Mouse (Mus musculus): ENCODE results near the gene Eya2. TPM values are rescaled to one million over a fixed set of nuclear protein-coding genes. Genes with fewer than 3 reads are reported as not detected.

Eya2 gene
- polyA plus RNA-seq, 1 experiment from 2014 or later, result 3.5 TPM

DNA sequence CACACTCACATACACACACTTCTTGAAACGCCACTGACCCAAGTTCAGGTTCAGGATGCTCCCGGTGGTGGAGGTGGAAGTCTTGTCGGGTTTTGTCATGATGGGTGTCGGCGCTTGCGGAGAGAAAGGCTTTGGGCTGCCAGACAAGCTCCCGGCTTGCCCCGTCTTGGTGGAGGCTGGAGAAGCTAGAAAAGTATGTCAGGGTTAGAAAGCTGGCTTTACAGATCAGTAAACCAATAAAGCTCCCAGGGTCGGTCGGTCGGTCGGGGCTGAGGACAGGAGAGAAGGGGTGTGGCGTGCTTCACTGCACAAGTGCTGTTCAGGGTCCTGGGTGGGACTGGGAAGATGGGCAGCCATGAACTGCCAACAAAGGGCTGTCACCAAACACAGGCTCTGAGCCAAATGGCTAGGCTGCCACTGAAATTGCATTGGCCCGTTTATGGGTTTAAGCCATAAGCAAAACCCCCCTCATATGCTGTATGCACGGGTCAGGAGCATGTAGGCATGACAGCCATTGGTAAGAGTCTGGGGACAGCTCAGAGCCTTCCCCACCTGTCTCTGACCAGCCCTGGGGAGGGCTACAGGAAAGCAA, 225.8 kb downstream of the Eya2 start:
- no peak overlapping the region for H3K4me3 ChIP-seq (replicated peaks; ENCODE audit: low read length)
- no peaks in the 10 kb centered on the region; the same call in 1 of the 2 replicates for H3K4me1 ChIP-seq (replicated peaks; ENCODE audit: control insufficient read depth, insufficient read depth, low read length)
- H3K27me3 ChIP-seq (replicated peaks; ENCODE audit: control insufficient read depth, insufficient read depth, low read length), result no peaks in the 10 kb centered on the region
- no peaks in the 10 kb centered on the region for H3K9me3 ChIP-seq (ENCODE audit: control insufficient read depth, low read length)
- H3K4me2 ChIP-seq (ENCODE audit: low read length), result no peak overlapping the region
- H3K27ac ChIP-seq (ENCODE audit: low read length), result no peak overlapping the region
- peaks cover 7% of the 10 kb centered on the region; the same call in 1 of the 2 replicates for H3K36me3 ChIP-seq (ENCODE audit: control insufficient read depth, insufficient read depth)
- no peak for ATAC-seq
- no peak overlapping the region for H3K9ac ChIP-seq (replicated peaks; ENCODE audit: low read depth, low read length)
- 76% methylated on average over 15 of the region's 15 CpGs for WGBS

Other genes with a start within 250 kb of the Eya2 start
- 6.3 and 6.6 TPM in 2 replicates for gene Zfp663, start 226.3 kb upstream of the Eya2 start, polyA plus RNA-seq (2015; fragmentation: Nextera tagmentation; extraction: Ambion mirVana)
- gene Zfp334, start 206.8 kb upstream of the Eya2 start, polyA plus RNA-seq (2015; fragmentation: Nextera tagmentation; extraction: Ambion mirVana), result 12.3 and 13.4 TPM in 2 replicates
- not detected in 2 replicates for gene Ocstamp, start 194.6 kb upstream of the Eya2 start, polyA plus RNA-seq (2015; fragmentation: Nextera tagmentation; extraction: Ambion mirVana)
- gene Slc13a3, start 121.8 kb upstream of the Eya2 start, polyA plus RNA-seq (2015; fragmentation: Nextera tagmentation; extraction: Ambion mirVana), result 6.5 and 9.7 TPM in 2 replicates
- 44.7 and 44.8 TPM in 2 replicates for gene Trp53rka, start 101.7 kb upstream of the Eya2 start, polyA plus RNA-seq (2015; fragmentation: Nextera tagmentation; extraction: Ambion mirVana)
- gene Slc2a10, start 91.2 kb upstream of the Eya2 start, polyA plus RNA-seq (2015; fragmentation: Nextera tagmentation; extraction: Ambion mirVana), result 2.5 and 2.8 TPM in 2 replicates